Mouse (Mus musculus) mouse trophoblast stem cell (cell line): ENCODE measurements around the gene Cav2.

Experiments
- in situ Hi-C, 2 experiments: fragments of 300-500 bp; cut with MseI, MboI; formaldehyde crosslinking; loops; 2 replicates in 1 of 2; 3 replicates in 1 of 2; pipeline ENCODE4 v1.15.1; 2025

Gene Cav2

GRCm38 (mm10) chr6:17309260-17309659 lies 28.3 kb downstream of the Cav2 start:
- in situ Hi-C loops: no loop called here

GRCm38 (mm10) chr6:17314241-17314640 lies 33.3 kb downstream of the Cav2 start:
- in situ Hi-C loops: no loop called here

GRCm38 (mm10) chr6:17314659-17315616 lies 34.0 kb downstream of the Cav2 start:
- in situ Hi-C loops: no loop called here

GRCm38 (mm10) chr6:17316294-17317166 lies 35.5 kb downstream of the Cav2 start:
- in situ Hi-C loops: no loop called here

- in situ Hi-C loops: no loop called here
Observed at GRCm38 (mm10) chr6:17317167-17317524, 36.2 kb downstream of the Cav2 start.

- in situ Hi-C loops: no loop called here
Observed at GRCm38 (mm10) chr6:17317944-17318343, 37.0 kb downstream of the Cav2 start.

- in situ Hi-C loops: no loop called here
Observed at GRCm38 (mm10) chr6:17321976-17322375, 41.0 kb downstream of the Cav2 start.

GRCm38 (mm10) chr6:17327216-17327615 lies 46.2 kb downstream of the Cav2 start:
- in situ Hi-C loops: no loop called here

- in situ Hi-C loops: no loop called here
Observed at GRCm38 (mm10) chr6:17329801-17330200, 48.8 kb downstream of the Cav2 start.

GRCm38 (mm10) chr6:17337724-17338123 lies 56.7 kb downstream of the Cav2 start:
- in situ Hi-C loops: no loop called here
